Mouse (Mus musculus) heart, adult 18-20 months (tissue): ENCODE results near the gene Tuba1b. TPM values are rescaled to one million over a fixed set of nuclear protein-coding genes. Genes with fewer than 3 reads are reported as not detected.
"Not testable (repeated sequence)": the region's sequence is repeated elsewhere in the genome, so short reads cannot be mapped to it uniquely, and the experiment has no call there.

ENCODE experiments used
- DNase-seq, 2 experiments: peaks; one replicate each; pipeline ENCODE4 v3.0.0; 2021 to 2022; ENCODE audit warnings: mixed read lengths in 1 of 2
- long read RNA-seq, 2 experiments: library from polyadenylated mRNA; stranded (forward); transcript quantifications; one replicate each; pipeline ENCODE4 v2.0.0; 2021
- total RNA-seq, 2 experiments: library from RNA; stranded (reverse); gene quantifications; 2 replicates each; pipeline ENCODE4 v1.2.3; 2021

Tuba1b gene
- total RNA-seq = 100 to 1,000 TPM; 138 to 153 TPM
- long read RNA-seq, experiment 1, transcript Tuba1b-201 (4 exons, 1,743 nt) = major isoform, 248 of 274 reads
- long read RNA-seq, experiment 1, partial matches to known transcripts = 25 of 274 reads
- long read RNA-seq, experiment 1, other reads (novel, unspliced or antisense) = 1 of 274 reads
- long read RNA-seq, experiment 2, transcript Tuba1b-201 (4 exons, 1,743 nt) = major isoform, 147 of 174 reads
- long read RNA-seq, experiment 2, partial matches to known transcripts = 25 of 174 reads
- long read RNA-seq, experiment 2, other reads (novel, unspliced or antisense) = 2 of 174 reads

DNA sequence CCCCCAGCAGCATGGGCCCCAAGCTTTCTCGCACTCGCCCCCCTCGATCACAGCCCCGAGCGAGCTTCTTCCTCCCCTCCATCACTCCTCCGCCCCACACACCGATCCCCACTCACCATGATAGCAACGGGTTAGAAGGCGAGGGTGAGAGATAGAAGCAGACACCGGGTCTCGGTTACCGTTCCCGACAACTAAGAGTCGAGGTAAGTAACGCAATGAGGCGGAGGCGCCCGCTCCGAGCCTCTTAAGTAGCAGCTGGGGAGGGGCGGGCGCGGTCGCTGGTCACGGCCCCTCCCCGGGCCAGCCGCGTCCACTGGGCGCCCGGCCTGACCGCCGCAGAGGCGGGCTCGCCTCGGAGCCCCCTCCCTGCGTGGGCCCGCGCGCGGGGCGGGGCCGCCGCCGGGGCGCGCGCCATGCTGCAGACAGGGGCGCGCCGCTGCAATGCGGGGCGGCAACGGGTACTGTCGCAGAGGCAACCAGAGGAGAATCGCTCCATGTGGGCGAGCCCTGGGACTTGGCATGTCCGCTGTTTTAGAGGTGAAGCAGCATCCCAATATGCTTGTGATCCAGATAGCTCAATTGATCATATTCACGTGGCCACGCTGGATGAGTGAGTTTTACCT is at the start of gene Tuba1b:
Gene Tuba1b, minus strand, starts transcription at position 349 of the 623 bp plus-strand sequence.
- peak; percentile 93 to 95 for DNase-seq

DNA sequence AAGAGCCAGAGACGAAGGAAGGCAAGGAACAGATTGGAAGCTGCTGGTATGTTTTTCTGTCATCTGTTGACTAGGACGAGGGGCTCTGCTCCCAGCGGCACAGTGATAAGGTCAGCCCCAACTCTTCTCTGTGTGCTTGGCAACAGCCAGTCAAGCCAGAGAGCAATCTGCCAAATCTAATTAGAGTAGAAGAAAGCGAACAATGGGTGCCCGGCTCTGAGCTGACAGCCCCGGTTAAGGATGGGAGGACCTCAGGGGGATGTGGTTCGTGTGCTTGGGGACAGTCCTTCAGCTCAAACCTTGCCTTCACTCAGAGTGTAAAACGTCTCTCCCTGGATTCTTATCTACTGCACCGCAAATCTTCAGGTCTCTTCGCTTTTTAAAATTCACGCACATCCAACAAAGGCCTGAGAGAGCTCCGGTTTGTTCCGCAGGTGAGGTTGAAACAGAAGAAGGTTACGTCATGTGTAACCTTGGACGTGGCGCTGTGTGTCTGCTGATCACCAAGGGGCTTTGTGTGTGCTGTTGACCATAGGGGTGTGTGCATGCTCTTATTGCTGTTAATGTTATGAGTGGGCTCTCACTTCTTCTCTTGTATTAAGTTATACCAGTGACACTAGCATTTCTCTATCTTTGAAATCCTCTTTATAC is 49.2 kb upstream of the Tuba1b start:
- no peak for DNase-seq

DNA sequence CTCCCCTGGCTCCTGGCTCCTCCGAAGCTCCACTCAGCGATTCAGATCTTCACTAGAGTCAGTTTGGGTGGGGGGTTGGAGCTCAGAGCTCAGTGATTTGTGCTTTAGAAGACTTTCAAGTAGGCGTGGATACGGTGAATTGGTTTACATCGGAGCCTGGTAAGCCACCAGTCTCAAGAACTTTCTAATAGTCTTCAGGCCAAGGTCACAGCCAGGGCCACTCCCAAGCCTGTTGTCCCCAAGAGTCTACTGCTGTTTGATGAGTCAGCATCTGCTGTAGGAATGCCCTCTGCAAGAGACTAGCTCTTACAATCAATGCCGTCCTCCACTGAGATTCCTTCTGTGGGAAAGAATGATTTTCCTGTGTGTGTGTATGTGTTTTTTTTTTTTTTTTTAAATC is 47.7 kb upstream of the Tuba1b start:
- DNase-seq = no peak

DNA sequence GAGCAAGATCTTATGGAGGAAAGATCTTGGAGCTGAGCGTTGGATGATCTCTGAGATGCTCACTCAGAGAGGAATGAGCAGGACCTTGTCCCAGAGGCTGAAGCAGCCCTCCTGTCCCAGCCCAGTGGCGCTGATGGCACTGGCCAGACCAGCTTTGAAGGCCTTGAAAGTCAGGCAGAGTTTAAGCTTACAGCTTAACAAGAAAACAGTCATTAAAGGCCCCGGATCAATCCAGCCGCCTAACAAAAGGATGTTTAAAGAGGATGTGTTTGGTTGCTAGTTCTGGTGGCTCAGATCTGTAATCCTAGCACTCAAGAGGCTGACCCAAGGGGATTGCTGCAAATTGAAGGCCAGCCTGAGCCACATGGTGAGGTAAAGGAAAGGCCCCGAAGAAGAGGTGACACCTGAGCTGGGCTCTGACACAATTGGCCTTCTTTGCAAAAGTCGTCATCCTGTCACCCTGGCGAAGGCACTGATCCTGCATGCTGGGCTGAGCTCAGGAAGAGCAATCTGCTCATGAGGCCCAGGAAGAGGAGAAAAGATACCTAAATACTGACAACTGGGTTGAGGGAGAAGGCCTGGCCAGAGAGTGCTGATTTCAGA is 45.7 kb upstream of the Tuba1b start:
- no peak for DNase-seq

DNA sequence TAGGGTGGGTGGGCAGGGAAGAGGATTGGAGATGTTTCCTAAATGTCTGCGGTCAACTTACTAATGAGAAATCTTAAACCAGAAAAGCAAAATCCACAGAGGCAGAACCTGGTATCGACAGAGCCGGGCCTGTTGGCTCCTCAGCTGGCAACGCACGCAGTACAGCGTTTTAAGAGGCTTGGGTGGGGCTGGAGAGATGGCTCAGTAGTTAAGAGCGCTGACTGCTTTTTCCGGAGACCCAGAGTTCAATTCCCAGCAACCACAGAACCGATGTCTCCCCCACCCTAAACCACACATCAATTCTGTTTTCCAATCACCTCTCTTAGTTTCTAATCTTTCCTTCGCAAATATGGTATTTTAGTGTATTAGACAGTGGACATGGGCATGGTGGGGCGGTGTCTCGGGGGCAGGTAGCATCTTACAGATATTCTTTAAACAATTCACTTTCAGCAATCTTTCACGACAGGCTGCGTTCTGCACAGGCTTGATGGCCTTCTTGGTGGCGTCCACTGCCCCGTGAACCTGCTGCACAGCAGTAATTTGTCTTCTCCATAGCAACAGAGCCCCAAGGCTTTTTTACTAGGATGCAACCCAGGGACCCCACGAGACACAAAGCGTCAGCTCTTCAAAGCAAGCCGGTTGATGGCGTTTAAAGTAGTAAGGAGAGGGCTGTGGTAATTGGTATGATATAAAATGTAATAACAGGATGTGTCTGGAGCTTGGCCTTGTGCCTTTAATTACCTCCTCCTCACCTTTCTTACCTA is 44.2 kb upstream of the Tuba1b start:
- DNase-seq = no peak

DNA sequence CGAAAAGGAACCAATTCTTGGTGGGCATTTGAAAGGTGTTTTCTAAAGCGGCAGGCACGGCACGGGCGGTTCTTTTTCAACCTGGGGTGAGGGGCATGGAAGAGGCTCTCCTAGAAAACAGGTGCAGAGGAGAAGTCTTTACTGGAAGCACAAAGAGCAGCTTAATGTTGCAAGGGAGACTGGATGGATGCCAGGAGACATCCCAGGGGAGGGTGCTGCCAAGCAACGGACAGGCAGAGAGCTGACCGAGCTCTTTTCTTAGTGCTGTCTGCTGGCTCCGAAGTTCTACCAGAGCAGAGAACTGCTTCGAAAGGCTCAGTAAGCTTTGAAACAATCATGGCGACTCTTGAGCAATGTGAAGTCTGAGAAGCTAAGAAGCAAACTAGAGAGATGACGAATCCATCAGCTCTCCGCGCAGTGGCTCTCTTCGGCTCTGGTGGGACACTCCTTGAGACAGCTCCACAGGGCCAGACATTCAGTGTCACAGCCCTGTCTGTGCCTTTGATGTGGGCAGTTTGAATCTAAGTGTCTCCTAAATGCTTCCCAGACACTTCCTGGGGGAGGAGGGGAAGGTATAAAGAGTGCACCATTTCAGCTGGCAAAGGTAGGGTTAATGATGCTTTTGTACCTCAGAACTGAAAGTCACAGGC is 43.5 kb upstream of the Tuba1b start:
- peak; percentile 90 for DNase-seq

DNA sequence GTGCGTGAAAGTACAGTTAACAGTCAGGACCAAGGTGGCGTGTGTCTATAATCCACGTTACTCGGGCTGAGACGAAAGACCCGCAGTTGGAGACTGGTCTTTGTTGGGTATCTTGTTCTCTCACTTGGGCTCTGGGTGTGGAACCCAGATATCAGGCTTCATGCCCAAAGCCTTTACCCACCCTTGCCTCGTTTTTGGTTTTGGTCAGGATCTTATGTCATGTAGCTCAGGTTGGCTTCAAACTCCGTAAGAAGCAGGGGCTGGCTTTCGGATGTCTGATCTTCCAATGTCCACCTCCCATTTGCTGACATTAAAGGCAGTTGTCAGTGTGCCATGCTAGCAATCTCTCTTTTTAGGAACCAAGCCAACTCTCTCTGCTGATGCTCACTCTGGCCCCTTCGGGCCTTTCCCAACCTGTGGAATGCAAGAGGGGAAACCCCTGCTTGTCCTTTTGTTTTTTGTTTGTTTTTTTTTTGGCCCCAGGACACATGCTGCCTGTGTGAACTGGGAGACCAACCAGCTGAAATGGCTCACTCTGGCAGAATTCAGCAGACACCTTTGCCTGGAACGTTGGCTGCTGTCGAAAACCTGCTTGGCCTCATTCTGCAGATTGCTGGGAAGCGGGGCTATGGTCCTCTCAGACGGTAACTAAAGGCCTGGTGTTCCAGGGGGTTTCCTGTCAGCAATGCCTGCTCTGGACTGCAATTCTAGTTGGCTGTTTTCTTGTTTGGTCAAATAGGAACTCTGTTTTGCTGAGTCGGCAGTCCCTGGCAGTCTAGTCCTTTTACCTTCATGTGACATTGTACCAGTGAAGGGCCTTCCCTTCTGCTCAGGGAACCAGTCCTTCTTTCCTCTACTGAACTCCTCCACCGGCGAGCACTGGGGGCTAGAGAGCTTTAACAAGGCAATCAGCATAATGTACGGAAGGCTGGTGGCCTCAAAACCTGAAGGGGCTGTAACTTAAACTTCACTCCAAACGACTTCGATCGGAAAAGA is 42.7 kb upstream of the Tuba1b start:
- peak in 1 of 2 experiments; percentile 49 for DNase-seq

DNA sequence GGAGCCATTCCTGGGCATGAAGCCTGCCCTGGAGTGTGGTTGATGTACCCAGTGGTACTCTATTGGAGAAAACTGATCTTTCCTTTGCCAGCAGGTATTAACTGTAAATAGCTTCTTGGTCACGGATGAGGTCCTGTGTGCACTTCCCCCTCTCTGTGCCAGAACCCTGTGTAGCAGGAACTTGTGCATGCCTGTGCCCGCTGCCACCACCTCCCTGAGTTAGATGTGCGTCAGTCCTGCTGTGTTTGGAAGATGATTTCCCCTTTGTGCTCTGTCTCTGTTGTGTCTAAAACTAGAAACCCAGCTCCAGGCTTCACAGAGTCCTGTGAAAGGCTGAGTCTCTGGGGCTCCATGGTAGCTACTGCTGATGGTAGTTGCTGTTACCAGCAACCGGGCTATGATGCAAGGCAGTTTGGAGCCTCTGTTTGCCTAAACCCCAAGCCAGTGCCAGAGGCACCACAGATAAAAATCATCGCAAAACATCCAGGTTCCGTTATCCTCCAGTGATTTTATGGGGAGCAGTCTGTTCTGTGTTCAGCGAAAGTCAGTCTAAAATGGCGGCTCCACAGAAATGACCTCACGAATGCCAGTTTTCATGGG is 38.8 kb upstream of the Tuba1b start:
- no peak for DNase-seq

DNA sequence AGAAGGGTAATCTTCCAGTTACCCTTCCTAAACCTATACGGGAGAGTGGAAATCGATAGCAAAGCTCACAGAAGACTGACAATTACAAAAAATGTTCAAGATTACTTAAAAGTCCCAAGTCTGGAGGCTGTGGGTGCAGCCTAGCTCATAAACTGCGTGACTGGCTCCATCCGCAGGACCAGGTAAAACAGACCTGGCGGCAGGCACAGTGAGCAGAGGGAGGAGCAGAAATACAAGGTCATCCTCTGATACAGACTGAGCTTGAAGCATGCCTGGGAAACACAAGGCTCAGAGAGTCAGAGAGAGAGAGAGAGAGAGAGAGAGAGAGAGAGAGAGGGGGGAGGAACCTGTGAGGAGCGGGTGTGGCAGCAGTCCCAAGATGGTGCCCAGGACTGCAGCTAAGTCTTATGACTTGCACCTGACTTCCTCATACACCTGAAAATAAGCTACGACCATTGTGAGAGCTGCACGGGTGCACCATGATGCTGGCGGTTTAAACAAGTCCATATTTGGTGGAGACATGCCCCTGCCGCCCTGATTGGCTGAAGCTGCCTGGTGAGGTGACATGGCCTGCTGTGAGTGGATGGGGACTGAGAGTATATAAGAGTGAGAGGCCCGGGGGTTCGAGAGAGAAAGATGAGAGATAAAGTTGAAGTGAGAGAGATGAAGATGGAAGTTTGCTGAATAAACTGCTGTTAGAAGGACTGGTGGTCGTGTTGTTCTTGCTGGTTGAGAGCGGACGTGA is 37.4 kb upstream of the Tuba1b start:
- DNase-seq = not testable (repeated sequence)

DNA sequence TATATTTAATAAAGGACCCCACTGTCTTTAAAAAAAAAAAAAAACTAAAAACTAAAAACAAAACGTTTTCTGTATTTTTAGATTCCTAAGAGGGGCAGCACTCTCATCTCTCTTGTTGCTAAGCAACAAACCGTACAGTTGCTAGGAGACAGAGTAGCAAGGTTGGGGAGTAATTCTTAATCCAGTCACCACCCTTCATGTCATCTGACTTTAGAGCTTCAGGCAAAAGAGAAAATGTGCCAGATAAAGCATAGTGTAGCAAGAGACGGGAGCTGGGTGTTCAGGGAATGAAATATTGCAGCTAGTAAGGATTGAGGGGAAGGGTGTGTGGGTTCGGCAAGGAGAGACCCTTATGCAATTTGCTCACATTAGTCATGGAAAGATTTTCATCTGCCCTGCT is 36.7 kb upstream of the Tuba1b start:
- DNase-seq = no peak

DNA sequence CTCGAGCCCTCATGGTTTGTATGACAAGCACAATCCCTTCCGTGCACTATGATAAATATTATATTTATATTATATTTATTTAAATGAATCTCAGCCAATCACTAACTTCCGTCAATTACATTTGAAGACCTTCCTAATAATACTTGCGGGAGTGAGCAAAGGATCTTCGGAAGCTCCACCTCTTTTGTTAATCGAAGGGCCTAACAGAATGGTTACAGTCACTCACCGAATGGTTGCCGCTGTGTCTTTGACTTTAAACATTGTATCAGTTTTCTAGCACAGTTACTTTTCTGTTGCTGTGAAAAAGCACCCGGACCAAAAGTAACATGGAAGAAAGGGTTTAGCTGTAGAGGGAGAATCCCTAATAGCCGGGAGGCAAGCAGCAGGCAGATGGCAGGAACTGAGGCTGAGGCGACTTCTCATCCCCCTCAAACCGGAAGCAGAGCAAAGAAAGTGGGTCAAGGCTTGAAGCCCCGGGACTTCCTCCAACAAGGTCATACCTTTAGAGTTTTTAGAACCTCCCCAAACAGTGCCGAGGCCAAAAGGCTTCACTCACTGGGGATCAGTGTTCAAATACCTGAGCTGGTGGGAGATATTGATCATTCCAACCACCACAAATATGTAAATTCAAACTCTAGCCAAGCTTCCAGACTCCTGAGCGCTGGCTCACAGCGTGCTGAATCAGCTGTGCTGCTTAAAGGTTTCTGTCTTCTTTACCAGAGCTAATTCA is 35.2 kb upstream of the Tuba1b start:
- DNase-seq = peak in 1 of 2 experiments; percentile 42

DNA sequence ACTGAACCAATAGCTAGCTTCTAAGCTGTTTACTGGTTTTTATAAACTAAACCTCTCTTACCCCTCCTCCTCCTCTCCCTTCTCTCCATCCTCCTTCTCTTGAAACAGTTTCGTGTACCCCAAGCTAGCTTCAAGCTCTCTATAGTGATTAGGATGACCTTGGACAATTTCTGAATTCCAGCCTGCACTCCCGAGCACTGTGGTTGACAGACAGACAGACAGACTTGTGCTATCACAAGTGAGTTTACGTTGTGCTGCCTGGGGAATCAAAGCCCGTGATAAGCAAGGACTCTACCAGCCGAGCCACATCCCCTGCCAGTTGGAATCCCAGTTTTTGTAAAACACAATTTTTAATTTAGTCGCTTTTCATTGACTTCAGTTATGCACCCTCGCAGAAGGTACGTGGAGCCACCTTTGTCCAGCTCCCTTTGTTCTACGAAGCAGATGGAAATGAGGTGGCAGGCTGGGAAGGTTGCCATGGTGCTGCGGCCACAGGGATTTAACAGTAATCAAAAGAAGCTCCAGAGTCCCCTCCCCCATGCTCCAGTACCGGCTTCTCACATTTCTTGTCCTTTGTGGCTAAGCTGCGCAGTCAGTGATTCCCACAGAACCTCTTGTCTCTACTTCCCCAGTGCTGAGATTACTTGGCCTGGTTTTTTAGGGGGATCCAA is 34.5 kb upstream of the Tuba1b start:
- peak in 1 of 2 experiments; percentile 40 for DNase-seq

DNA sequence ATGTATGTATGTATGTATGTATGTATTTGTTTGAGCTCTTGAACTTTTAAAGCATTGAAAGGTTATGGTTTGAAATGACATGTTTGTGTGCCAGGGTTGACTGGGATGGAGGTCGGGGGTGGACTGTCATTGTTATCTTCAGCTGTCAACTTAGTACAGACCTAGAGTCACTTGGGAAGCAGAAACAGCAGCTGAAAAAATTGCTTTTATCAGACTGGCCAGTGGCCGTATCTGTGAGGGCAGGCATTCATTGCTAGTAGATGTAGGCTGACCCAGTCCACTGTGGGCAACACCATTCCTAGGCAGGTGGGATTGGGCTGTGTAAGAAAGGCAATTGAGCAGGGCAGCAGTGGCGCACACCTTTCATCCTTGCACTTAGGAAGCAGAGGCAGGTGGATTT is 25.2 kb upstream of the Tuba1b start:
- DNase-seq = no peak

DNA sequence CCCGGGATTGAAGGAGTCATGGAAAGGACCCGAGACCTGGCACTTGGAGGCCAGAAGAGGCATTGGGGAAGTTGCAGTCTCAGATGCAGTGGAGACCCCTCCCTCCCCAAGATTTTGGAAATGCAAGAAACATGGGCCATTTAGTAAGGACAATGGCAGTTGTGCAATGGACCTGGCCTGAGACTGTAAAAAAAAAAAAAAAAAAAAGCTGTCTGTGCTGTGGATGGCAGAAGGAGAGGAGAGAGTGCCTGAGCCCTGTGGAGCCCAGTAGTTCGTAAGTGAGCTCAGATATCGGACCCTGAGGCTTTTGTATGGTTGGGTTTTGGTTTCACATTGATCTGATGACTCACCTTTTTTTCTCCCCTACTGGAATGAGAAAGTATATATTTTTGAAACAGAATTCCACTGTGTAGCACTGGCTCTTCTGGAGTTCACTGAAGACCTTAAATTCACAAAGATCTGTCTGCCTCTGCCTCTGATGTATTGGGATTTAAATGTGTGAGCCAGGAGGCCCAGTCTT is 24.6 kb upstream of the Tuba1b start:
- DNase-seq = no peak

DNA sequence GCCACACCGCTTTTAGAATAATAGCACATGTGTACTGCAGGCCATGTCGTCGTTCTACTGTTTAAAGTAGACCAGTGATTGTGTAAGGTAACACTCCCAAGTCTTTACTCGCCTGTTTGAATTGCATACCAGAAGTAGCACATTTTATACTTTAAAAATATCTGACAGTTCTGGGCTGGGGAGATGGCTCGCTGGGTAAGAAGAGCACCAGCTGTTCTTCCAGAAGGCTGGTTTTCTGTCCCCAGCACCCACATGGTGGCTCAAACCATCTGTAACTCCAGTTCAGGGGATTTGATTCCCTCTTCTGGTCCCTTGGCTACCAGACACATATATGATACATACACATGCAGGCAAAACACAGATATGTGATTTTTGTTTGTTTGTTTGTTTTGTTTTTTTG is 23.1 kb upstream of the Tuba1b start:
- no peak for DNase-seq

DNA sequence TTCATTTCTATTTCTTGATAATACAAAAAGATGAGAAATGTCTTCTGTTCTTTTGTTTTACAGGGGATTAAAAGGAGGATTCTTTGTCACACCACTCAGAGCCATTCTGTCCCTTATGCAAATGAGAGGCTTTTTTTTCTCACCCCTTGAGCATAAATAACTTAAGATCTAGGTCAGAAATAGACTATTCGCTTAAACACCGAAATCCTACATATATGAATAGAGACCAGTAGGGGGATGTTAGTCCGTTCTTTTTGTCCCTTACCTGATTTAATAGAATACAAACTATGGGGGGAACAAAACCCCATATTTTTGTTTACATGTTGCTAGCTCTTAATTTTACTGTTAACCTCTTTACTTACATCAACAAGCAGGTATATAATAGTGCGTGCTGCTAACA is 21.6 kb upstream of the Tuba1b start:
- DNase-seq = no peak

DNA sequence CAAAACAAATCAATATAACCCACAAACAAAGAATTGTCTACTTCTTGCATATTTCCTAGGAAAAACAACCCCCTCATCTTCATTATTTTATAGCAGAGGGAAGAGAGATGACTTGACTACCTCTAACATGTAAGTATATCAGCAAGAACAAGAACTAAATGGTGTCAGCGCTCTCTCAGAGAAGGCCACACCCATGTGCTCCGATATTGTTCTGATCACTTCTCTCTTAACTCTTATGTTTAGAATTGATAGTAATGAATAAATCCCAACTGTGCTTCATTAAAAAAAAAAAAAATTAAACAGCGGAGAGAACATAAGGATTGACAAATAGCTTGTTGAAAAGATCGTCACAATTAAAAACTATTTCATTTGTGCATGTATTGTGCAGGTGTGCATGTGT is 21.0 kb upstream of the Tuba1b start:
- no peak for DNase-seq
